ENCODE assay signal across 11 mouse cellular contexts in genomic region chr2:127590204-127590603, GRCm38 (mm10). TPM values are rescaled to one million over a fixed set of nuclear protein-coding genes. Genes with fewer than 3 reads are reported as not detected.
A peak's percentile ranks its signal among the peaks of the same experiment; 100 is the strongest.
DNase-seq lines count a peak whose midpoint lies in the region; ATAC-seq and TF ChIP-seq lines count a peak whose summit lies in the region.
"Had no signal": no experiment of that assay in that cellular context is flagged by ENCODE, and none has a peak within 500 bp of the region (broad histone marks: within the 10 kb centered on the region; RNA-seq: fewer than 3 reads in every experiment).

No protein-coding gene starts in this region.

- H3K4me1 ChIP-seq in limb, embryonic 14.5 days (ENCODE audit: control insufficient read depth, insufficient read depth, low read length) = peaks cover 14% of the 10 kb centered on the region; the same call in 1 of the 2 replicates
- peaks cover 17% of the 10 kb centered on the region for H3K4me1 ChIP-seq in midbrain, embryonic 11.5 days (ENCODE audit: control insufficient read depth, insufficient read depth, low read length)

- peak overlapping the region; percentile 16 for H3K4me3 ChIP-seq in left cerebral cortex, adult 2 months
- H3K4me3 ChIP-seq in limb, embryonic 14.5 days (replicated peaks; ENCODE audit: low read length) = no peak overlapping the region
- H3K4me3 ChIP-seq in midbrain, embryonic 11.5 days (ENCODE audit: low read depth, low read length) = no peak overlapping the region
- H3K4me3 ChIP-seq: midbrain, embryonic 15.5 days had no signal

- no peak for ATAC-seq in limb, embryonic 14.5 days (ENCODE audit: low FRiP score, low read depth)
- ATAC-seq in midbrain, embryonic 11.5 days (ENCODE audit: low FRiP score) = no peak
- no peak for ATAC-seq in monocyte, adult 5-6 weeks (replicated peaks; ENCODE audit: insufficient number of reproducible peaks, low FRiP score, low TSS enrichment, poor library complexity, severe bottlenecking)
- ATAC-seq: midbrain, embryonic 15.5 days had no signal

- DNase-seq in left cerebral cortex, adult 2 months (ENCODE audit: extremely low spot score in 1 of 2, low spot score in 2 of 2) = no peak
- no peak for DNase-seq in left cerebral cortex, postnatal 36 days (ENCODE audit: low spot score in 2 of 2)
- peak; percentile 73 for DNase-seq in ZHBTc4 (ENCODE audit: low read depth, low spot score)
- DNase-seq in limb, embryonic 14.5 days (ENCODE audit: low spot score) = no peak
- peak; percentile 11 to 53 for DNase-seq in thymus, postnatal 10 days (ENCODE audit: low spot score in 2 of 2)
- DNase-seq in midbrain, embryonic 11.5 days (ENCODE audit: low spot score, missing footprints) = no peak
- DNase-seq: cerebellum, adult 18-20 months; lung, adult 18-20 months had no signal

- H3K27ac ChIP-seq in left cerebral cortex, adult 2 months = no peak overlapping the region
- H3K27ac ChIP-seq in limb, embryonic 14.5 days (replicated peaks; ENCODE audit: low read depth, low read length) = no peak overlapping the region
- no peak overlapping the region for H3K27ac ChIP-seq in midbrain, embryonic 11.5 days (ENCODE audit: low read depth, low read length)
- H3K27ac ChIP-seq: kidney, postnatal 0 days; midbrain, embryonic 15.5 days had no signal

- intact Hi-C loops in left cerebral cortex, adult 2 months (cut with DNase I) = no loop called here
- intact Hi-C loops in left cerebral cortex, postnatal 36 days (cut with DNase I) = no loop called here

- no peak for TF ChIP-seq POLR2A in limb, embryonic 14.5 days (IDR thresholded peaks at IDR 0.05; ENCODE audit: borderline replicate concordance, extremely low read depth, insufficient read depth, insufficient read length)

- peaks cover 33% of the 10 kb centered on the region for H3K36me3 ChIP-seq in limb, embryonic 14.5 days (ENCODE audit: control insufficient read depth, insufficient read depth, low read length)
- H3K36me3 ChIP-seq in midbrain, embryonic 11.5 days (ENCODE audit: control insufficient read depth, insufficient read depth, low read length) = peaks cover 5% of the 10 kb centered on the region; the same call in 1 of the 2 replicates

- no peaks in the 10 kb centered on the region for H3K27me3 ChIP-seq in limb, embryonic 14.5 days (ENCODE audit: control insufficient read depth, insufficient read depth, low read length)
- no peaks in the 10 kb centered on the region for H3K27me3 ChIP-seq in midbrain, embryonic 11.5 days (ENCODE audit: control insufficient read depth, insufficient read depth, low read length)
- H3K27me3 ChIP-seq: midbrain, embryonic 15.5 days had no signal

- 65% methylated on average over 15 of the region's 15 CpGs for WGBS in limb, embryonic 14.5 days
- WGBS in midbrain, embryonic 11.5 days = 82% methylated on average over 15 of the region's 15 CpGs

- no peak overlapping the region; the same call in 1 of the 2 replicates for H3K4me2 ChIP-seq in limb, embryonic 14.5 days (replicated peaks; ENCODE audit: low read depth, low read length, severe bottlenecking)
- no peak overlapping the region for H3K4me2 ChIP-seq in midbrain, embryonic 11.5 days
- H3K4me2 ChIP-seq: midbrain, embryonic 15.5 days had no signal

- H3K9ac ChIP-seq in limb, embryonic 14.5 days (ENCODE audit: low read depth, low read length, severe bottlenecking) = 0 out of 2 replicates have a peak overlapping the region, but pooled peaks have one; percentile 4
- no peak overlapping the region for H3K9ac ChIP-seq in midbrain, embryonic 11.5 days (ENCODE audit: low read length)
- H3K9ac ChIP-seq: midbrain, embryonic 15.5 days had no signal

- TF ChIP-seq CTCF in left cerebral cortex, adult 2 months (IDR thresholded peaks at IDR 0.05) = no peak

- H3K9me3 ChIP-seq in limb, embryonic 14.5 days (ENCODE audit: control insufficient read depth, low read length) = no peaks in the 10 kb centered on the region
- no peaks in the 10 kb centered on the region for H3K9me3 ChIP-seq in midbrain, embryonic 11.5 days (ENCODE audit: control insufficient read depth, low read length)
- H3K9me3 ChIP-seq: midbrain, embryonic 15.5 days had no signal

RNA-seq across cellular contexts. Expression of gene Mrps5, which starts 3.2 kb away (rescaled TPM):
- total RNA-seq in left cerebral cortex, adult 2 months (2021) = 10 to 100 TPM; 82.1 to 94.5 TPM
- total RNA-seq in left cerebral cortex, postnatal 36 days (2021) = 100 to 1,000 TPM in 1 of 2 experiments, 10 to 100 TPM in 1; 80.0 to 102 TPM
- 92.0 and 102 TPM in 2 replicates for polyA plus RNA-seq in limb, embryonic 14.5 days (2012; rRNA removed)
- polyA plus RNA-seq in limb, embryonic 14.5 days (2014; fragmentation: Nextera tagmentation; extraction: Ambion mirVana) = 118 and 123 TPM in 2 replicates
- 159 and 170 TPM in 2 replicates for polyA plus RNA-seq in midbrain, embryonic 11.5 days (2014; fragmentation: Nextera tagmentation; extraction: Ambion mirVana)
- 29.1 to 59.9 TPM (median 46.1 TPM) in 3 replicates for total RNA-seq in monocyte, adult 5-6 weeks (2017)

RNA-seq across cellular contexts. Expression of gene Zfp661, which starts 3.3 kb away (rescaled TPM):
- 1 to 10 TPM; 6.3 to 8.1 TPM for total RNA-seq in left cerebral cortex, adult 2 months (2021)
- 1 to 10 TPM; 7.6 to 8.6 TPM for total RNA-seq in left cerebral cortex, postnatal 36 days (2021)
- 6.2 and 7.3 TPM in 2 replicates for polyA plus RNA-seq in limb, embryonic 14.5 days (2012; rRNA removed)
- polyA plus RNA-seq in limb, embryonic 14.5 days (2014; fragmentation: Nextera tagmentation; extraction: Ambion mirVana) = 5.0 TPM in 2 replicates
- 8.9 and 9.2 TPM in 2 replicates for polyA plus RNA-seq in midbrain, embryonic 11.5 days (2014; fragmentation: Nextera tagmentation; extraction: Ambion mirVana)
- 1.3 to 2.9 TPM (median 2.2 TPM) in 3 replicates for total RNA-seq in monocyte, adult 5-6 weeks (2017)

RNA-seq across cellular contexts. Expression of gene Prom2, which starts 48.9 kb away (rescaled TPM):
- 1 to 10 TPM in 1 of 2 experiments, under 1 TPM in 1; 0.16 to 1.2 TPM for total RNA-seq in left cerebral cortex, adult 2 months (2021)
- total RNA-seq in left cerebral cortex, postnatal 36 days (2021) = under 1 TPM; 0.11 to 0.17 TPM
- 10.3 and 10.6 TPM in 2 replicates for polyA plus RNA-seq in limb, embryonic 14.5 days (2012; rRNA removed)
- polyA plus RNA-seq in limb, embryonic 14.5 days (2014; fragmentation: Nextera tagmentation; extraction: Ambion mirVana) = 9.3 and 9.5 TPM in 2 replicates
- polyA plus RNA-seq in midbrain, embryonic 11.5 days (2014; fragmentation: Nextera tagmentation; extraction: Ambion mirVana) = 0.32 TPM in 1 of 2 replicates, not detected in the other
- total RNA-seq in monocyte, adult 5-6 weeks (2017) = not detected in 3 replicates

Comparison
In these comparisons a context has a peak if more than half of its experiments do, and no peak if none do; other contexts are left out.
1. DNase-seq: peak in ZHBTc4 (single experiment) and thymus, postnatal 10 days (2 of 2); none in left cerebral cortex, adult 2 months (0 of 2), left cerebral cortex, postnatal 36 days (0 of 2), limb, embryonic 14.5 days (single experiment) and midbrain, embryonic 11.5 days (single experiment).